Mouse (Mus musculus): ENCODE results near the gene Gm10320. TPM values are rescaled to one million over a fixed set of nuclear protein-coding genes. Genes with fewer than 3 reads are reported as not detected.

The Gm10320 gene
- polyA plus RNA-seq, 1 experiment from 2014 or later, result 1.5 TPM

- Histone ChIP-seq H3K9me3 (ENCODE audit: control insufficient read depth, low read length) (no peaks in the 10 kb centered on the region), H3K36me3 (ENCODE audit: control insufficient read depth, insufficient read depth, low read length) (no peaks in the 10 kb centered on the region), H3K4me2 (replicated peaks; ENCODE audit: low read depth) (no peak overlapping the region), H3K27ac (replicated peaks) (no peak overlapping the region), H3K4me1 (replicated peaks; ENCODE audit: control insufficient read depth, insufficient read depth) (no peaks in the 10 kb centered on the region), H3K27me3 (ENCODE audit: control insufficient read depth, insufficient read depth, low read length) (no peaks in the 10 kb centered on the region), H3K9ac (ENCODE audit: low read length) (no peak overlapping the region), H3K4me3 (ENCODE audit: low read depth, low read length) (no peak overlapping the region)
- 68% methylated on average over 4 of the region's 4 CpGs for WGBS
- TF ChIP-seq CTCF (IDR thresholded peaks at IDR 0.05; ENCODE audit: low read depth) (no peak), EP300 (optimal IDR thresholded peaks at IDR 0.05) (no peak)
- DNase-seq (ENCODE audit: low spot score), result no peak
- no peak for ATAC-seq (ENCODE audit: low FRiP score, low TSS enrichment)
These were observed 18.8 kb downstream of the Gm10320 start for GRCm38 (mm10) chr13:98473034-98473433.

DNA sequence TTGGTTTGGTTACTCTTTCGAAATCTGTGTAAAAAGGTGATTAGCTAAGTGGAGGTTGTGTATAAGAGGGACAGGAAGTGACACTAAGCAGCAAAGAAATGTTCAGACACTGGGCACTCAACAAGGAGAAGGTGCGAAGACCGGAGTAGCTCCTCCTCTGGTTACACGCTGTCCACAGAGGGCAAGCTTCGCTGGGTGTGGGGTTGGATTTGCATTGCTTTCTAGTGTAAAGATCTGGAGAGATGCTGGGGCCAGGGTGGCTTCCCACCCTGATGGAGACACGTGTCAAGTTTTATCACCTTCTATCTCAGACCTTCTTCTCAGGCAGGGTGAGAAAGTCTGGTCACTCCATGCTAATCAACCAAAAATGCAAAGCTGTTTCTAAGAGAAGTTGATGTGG, 20.0 kb downstream of the Gm10320 start:
- Histone ChIP-seq H3K27ac (replicated peaks) (no peak overlapping the region), H3K36me3 (ENCODE audit: control insufficient read depth, insufficient read depth, low read length) (no peaks in the 10 kb centered on the region), H3K4me2 (replicated peaks; ENCODE audit: low read depth) (no peak overlapping the region), H3K9ac (ENCODE audit: low read length) (no peak overlapping the region), H3K4me1 (replicated peaks; ENCODE audit: control insufficient read depth, insufficient read depth) (no peaks in the 10 kb centered on the region), H3K9me3 (ENCODE audit: control insufficient read depth, low read length) (no peaks in the 10 kb centered on the region), H3K4me3 (ENCODE audit: low read depth, low read length) (no peak overlapping the region), H3K27me3 (ENCODE audit: control insufficient read depth, insufficient read depth, low read length) (no peaks in the 10 kb centered on the region)
- TF ChIP-seq CTCF (IDR thresholded peaks at IDR 0.05; ENCODE audit: low read depth) (no peak), EP300 (optimal IDR thresholded peaks at IDR 0.05) (no peak)
- WGBS, result 64% methylated on average over 6 of the region's 6 CpGs
- no peak for DNase-seq (ENCODE audit: low spot score)
- no peak for ATAC-seq (ENCODE audit: low FRiP score, low TSS enrichment)

GRCm38 (mm10) chr13:98470321-98470720, 21.5 kb downstream of the Gm10320 start:
- TF ChIP-seq CTCF (IDR thresholded peaks at IDR 0.05; ENCODE audit: low read depth) (no peak), EP300 (optimal IDR thresholded peaks at IDR 0.05) (no peak)
- no peak overlapping the region for H3K4me3 ChIP-seq (ENCODE audit: low read depth, low read length)
- no peak overlapping the region for H3K9ac ChIP-seq (ENCODE audit: low read length)
- H3K27ac ChIP-seq (replicated peaks), result no peak overlapping the region
- DNase-seq (ENCODE audit: low spot score), result no peak
- 41% methylated on average over 12 of the region's 12 CpGs for WGBS
- H3K27me3 ChIP-seq (ENCODE audit: control insufficient read depth, insufficient read depth, low read length), result no peaks in the 10 kb centered on the region
- no peaks in the 10 kb centered on the region for H3K36me3 ChIP-seq (ENCODE audit: control insufficient read depth, insufficient read depth, low read length)
- ATAC-seq (ENCODE audit: low FRiP score, low TSS enrichment), result no peak
- no peak overlapping the region for H3K4me2 ChIP-seq (replicated peaks; ENCODE audit: low read depth)
- no peaks in the 10 kb centered on the region for H3K9me3 ChIP-seq (ENCODE audit: control insufficient read depth, low read length)
- no peaks in the 10 kb centered on the region for H3K4me1 ChIP-seq (replicated peaks; ENCODE audit: control insufficient read depth, insufficient read depth)

GRCm38 (mm10) chr13:98469916-98470315, 21.9 kb downstream of the Gm10320 start:
- TF ChIP-seq EP300 (optimal IDR thresholded peaks at IDR 0.05) (no peak), CTCF (IDR thresholded peaks at IDR 0.05; ENCODE audit: low read depth) (no peak)
- H3K36me3 ChIP-seq (ENCODE audit: control insufficient read depth, insufficient read depth, low read length), result no peaks in the 10 kb centered on the region
- H3K4me1 ChIP-seq (replicated peaks; ENCODE audit: control insufficient read depth, insufficient read depth), result no peaks in the 10 kb centered on the region
- WGBS, result 41% methylated on average over 4 of the region's 4 CpGs
- H3K4me3 ChIP-seq (ENCODE audit: low read depth, low read length), result no peak overlapping the region
- H3K9ac ChIP-seq (ENCODE audit: low read length), result no peak overlapping the region
- ATAC-seq (ENCODE audit: low FRiP score, low TSS enrichment) (no peak), DNase-seq (ENCODE audit: low spot score) (no peak)
- no peaks in the 10 kb centered on the region for H3K27me3 ChIP-seq (ENCODE audit: control insufficient read depth, insufficient read depth, low read length)
- no peaks in the 10 kb centered on the region for H3K9me3 ChIP-seq (ENCODE audit: control insufficient read depth, low read length)
- no peak overlapping the region for H3K4me2 ChIP-seq (replicated peaks; ENCODE audit: low read depth)
- H3K27ac ChIP-seq (replicated peaks), result no peak overlapping the region

GRCm38 (mm10) chr13:98461467-98461866, 30.3 kb downstream of the Gm10320 start:
- Histone ChIP-seq H3K9me3 (ENCODE audit: control insufficient read depth, low read length) (0 out of 2 replicates have a peak, but pooled peaks cover 3% of the 10 kb centered on the region), H3K36me3 (ENCODE audit: control insufficient read depth, insufficient read depth, low read length) (no peaks in the 10 kb centered on the region), H3K9ac (ENCODE audit: low read length) (no peak overlapping the region), H3K27ac (replicated peaks) (no peak overlapping the region), H3K4me2 (replicated peaks; ENCODE audit: low read depth) (no peak overlapping the region), H3K4me1 (replicated peaks; ENCODE audit: control insufficient read depth, insufficient read depth) (no peaks in the 10 kb centered on the region), H3K27me3 (ENCODE audit: control insufficient read depth, insufficient read depth, low read length) (no peaks in the 10 kb centered on the region), H3K4me3 (ENCODE audit: low read depth, low read length) (no peak overlapping the region)
- no peak for ATAC-seq (ENCODE audit: low FRiP score, low TSS enrichment)
- no peak for DNase-seq (ENCODE audit: low spot score)
- WGBS, result 64% methylated on average over 4 of the region's 4 CpGs
- TF ChIP-seq EP300 (optimal IDR thresholded peaks at IDR 0.05) (no peak), CTCF (IDR thresholded peaks at IDR 0.05; ENCODE audit: low read depth) (peak; percentile 35)

GRCm38 (mm10) chr13:98456398-98456797, 35.4 kb downstream of the Gm10320 start:
- Histone ChIP-seq H3K9me3 (ENCODE audit: control insufficient read depth, low read length) (0 out of 2 replicates have a peak, but pooled peaks cover 3% of the 10 kb centered on the region), H3K27me3 (ENCODE audit: control insufficient read depth, insufficient read depth, low read length) (no peaks in the 10 kb centered on the region), H3K36me3 (ENCODE audit: control insufficient read depth, insufficient read depth, low read length) (no peaks in the 10 kb centered on the region), H3K4me1 (replicated peaks; ENCODE audit: control insufficient read depth, insufficient read depth) (no peaks in the 10 kb centered on the region), H3K9ac (ENCODE audit: low read length) (no peak overlapping the region), H3K4me2 (replicated peaks; ENCODE audit: low read depth) (no peak overlapping the region), H3K4me3 (ENCODE audit: low read depth, low read length) (no peak overlapping the region), H3K27ac (replicated peaks) (no peak overlapping the region)
- 66% methylated on average over 2 of the region's 2 CpGs for WGBS
- no peak for TF ChIP-seq CTCF (IDR thresholded peaks at IDR 0.05; ENCODE audit: low read depth)
- no peak for TF ChIP-seq EP300 (optimal IDR thresholded peaks at IDR 0.05)
- no peak for DNase-seq (ENCODE audit: low spot score)
- ATAC-seq (ENCODE audit: low FRiP score, low TSS enrichment), result no peak
